Mouse (Mus musculus): ENCODE data around the gene Dennd2a.

The Dennd2a gene

DNA sequence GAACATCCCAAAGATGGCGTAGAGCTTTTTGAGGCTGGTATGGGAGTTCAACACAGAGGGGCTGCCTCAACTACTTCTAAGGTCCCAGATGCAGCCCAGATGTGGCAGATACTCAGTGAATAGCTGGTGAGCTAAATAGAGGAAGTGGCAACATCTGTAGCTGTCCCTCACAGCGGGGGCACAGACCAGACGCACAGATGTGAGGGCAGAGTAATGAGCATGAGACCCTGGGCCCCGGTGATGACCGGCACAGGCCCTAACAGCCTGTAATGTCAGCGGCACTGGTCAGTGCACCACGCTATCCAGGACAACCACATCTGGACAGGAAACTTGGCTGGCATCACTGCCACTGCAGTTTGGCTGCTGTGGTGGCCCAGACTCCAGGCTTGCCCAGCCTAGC lies 54.2 kb downstream of the Dennd2a start:
- DNase-seq = no peak

DNA sequence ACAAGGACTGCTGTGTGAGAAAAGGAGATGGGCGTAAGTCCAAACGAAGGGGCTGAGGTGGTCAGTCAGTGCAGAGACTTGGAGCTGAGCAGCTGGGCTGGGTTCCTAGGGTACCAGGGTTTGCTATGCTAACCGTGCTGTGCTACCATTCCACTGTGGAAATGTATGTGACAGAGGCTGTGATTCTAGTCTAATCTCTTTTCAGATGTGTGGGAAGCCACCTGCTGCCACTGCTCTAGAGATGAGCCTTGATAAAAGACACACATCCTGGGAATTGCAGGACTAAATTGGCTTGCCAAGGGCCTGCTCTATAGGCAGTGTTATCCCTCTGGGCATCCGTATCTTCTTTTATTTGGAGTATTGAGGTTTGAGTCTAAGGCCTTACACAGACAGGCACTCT lies 60.5 kb downstream of the Dennd2a start:
- no peak for DNase-seq

DNA sequence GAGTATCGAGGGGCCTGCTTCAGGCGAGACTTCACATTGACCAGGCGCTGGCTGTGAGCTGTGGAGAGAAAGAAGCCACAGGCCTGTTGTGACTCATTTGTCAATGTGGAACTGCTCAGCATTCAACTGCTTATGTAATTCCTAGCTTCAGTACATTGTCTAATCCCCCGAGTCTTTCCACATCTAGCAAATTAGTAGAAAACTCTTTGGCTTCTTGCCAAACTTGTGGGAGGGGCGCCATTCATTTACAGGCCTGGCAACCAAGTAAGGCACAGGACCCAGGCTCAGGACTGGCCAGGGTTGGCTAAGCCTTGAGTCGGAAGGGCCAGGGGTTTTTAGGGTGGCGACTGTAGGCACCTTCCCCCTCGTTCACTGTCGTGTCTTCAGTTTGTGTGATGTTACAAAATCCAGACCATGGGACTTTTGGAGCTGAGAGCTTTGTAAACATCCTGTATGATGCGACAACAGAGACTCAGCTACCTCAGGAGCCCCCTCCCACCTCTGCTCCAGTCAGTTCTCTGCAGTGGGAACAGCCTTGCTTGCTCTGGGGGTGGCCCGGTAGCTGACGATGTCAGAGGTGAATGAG lies 64.4 kb downstream of the Dennd2a start:
- DNase-seq = no peak

DNA sequence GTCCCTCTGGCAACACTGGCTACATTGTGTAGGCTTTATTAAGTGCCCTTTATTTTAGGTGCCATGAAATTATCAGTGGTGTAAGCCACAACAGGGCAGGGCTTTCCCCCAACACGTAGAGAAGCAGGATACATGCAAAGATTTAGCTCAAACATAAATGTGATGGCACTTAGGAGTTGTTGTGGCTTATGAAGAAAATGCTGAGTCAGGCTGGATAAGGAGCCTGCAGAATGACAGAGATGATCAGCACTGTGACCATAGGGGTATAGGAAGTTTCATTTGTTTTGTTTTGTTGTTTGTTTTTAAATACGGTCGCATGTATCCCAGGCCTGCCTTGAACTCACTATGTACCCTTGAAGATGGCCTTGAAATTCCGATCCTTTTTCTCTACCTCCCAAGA lies 65.5 kb downstream of the Dennd2a start:
- no peak for DNase-seq

GRCm38 (mm10) chr6:39491203-39491602 lies 66.5 kb downstream of the Dennd2a start:
- DNase-seq = no peak

GRCm38 (mm10) chr6:39488292-39488691 lies 69.4 kb downstream of the Dennd2a start:
- no peak for DNase-seq

DNA sequence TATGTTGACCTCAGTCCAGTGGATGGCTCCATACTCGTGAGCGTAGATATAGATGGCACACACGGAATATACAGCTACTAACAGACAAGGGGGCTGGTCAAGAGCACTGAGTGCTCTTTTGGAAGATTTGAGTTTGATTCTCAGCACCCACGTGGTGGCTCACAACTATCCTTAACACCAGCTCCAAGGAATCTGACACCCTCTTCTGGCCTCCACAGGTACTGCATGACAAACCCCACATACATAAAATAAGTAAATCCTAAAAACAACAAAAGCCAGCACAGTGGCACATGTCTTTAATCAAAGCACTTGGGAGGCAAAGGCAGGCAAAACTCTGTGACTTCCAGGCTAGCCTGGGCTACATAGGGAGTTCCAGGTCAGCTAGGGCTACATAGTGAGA lies 74.0 kb downstream of the Dennd2a start:
- no peak for DNase-seq

DNA sequence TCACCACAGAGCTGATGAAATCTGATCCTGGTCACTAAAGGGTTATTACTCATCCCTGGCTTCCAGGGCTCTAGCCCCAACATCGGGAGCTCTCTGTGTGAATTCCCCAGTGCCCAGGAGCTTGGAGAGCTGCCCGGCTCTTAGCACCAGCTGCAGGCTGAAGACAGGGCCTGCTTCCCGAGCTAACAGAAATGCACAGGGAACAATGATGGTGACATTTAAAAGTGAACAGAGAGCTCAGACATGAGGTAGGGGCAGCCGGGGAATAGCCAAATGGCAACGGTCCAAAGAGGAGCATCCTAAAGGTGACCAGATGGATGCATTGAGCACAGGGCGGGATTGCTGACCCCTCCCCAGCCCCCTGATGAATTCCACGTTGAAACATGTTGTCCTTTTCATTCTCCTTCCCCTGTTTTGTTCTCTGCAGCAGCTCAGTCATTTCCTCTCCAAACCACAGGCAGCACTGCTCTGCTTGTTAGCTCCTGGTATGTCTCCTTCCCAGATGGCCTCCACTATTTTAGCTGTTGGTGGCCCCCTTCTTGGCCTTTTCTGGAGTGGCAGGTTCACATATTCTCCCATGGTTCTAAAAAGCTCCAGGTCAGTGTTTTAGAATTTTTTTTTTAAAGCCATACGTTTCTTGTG lies 79.0 kb downstream of the Dennd2a start:
- peak; percentile 41 to 60 for DNase-seq

- no peak for DNase-seq
Measured at GRCm38 (mm10) chr6:39476617-39477016, 81.0 kb downstream of the Dennd2a start.

DNA sequence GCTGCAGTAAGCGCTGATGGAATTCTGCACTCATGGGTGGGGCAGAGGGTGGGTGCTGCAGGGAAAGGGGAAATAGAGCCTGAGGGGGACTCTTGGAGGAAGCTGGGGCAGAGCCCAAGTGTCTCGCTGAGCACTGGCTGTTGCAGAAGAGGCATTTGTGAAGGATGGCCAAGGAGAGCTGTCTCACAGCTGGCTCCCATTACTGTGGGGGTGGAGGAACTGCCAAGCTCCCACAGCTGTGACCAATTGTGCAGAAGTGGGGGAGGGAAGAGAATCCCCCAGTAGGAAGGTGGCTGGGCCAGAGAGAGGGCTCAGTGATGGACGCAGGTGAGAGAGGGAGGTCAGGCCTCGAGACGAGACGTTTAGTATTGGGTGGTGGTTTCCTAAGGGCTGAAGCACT lies 83.2 kb downstream of the Dennd2a start:
- no peak for DNase-seq

DNA sequence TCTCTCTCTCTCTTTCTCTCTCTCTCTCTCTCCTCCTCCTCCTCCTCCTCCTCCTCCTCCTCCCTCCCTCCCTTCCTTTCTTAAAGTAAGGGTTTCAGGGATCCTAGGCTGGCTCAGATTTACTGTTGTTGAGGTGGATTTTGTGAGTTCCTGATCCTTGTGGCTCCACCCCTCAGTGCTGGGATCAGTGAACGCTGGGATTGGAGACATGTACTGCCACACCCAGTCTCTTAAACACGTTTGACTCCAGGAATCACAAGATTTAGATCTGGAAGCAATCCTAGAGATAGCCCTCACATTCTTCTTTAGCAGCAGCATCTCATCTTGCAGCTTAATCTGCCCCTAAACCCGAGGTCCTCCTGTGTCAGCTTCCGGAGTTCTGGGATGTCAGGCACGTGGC lies 84.8 kb downstream of the Dennd2a start:
- no peak for DNase-seq

GRCm38 (mm10) chr6:39472271-39472670 lies 85.4 kb downstream of the Dennd2a start:
- DNase-seq = no peak

DNA sequence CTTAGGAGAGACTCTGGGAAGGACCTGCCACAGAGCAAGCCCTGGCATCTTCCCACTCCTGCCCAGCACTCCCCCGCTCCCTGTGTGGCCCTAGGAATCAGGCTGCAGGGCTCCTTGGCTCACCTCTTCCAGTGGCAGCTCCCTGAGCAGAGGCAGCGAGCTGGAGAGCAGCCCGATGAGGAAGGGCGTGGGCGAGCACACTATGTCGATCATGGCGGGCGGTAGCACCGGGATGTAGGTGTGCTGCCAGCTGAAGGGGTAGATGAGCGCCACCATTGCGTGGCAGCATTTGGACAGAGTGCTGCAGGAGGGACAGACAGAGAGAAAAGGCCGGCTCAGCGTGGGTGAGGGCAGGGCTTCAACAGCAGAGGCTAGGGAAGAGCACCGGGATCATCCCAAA lies 87.6 kb downstream of the Dennd2a start:
- peak; percentile 26 to 27 for DNase-seq

- DNase-seq = no peak
Measured at GRCm38 (mm10) chr6:39469427-39469826, 88.2 kb downstream of the Dennd2a start.

- peak; percentile 85 to 91 for DNase-seq
Measured at GRCm38 (mm10) chr6:39462621-39463538, 94.8 kb downstream of the Dennd2a start.

DNA sequence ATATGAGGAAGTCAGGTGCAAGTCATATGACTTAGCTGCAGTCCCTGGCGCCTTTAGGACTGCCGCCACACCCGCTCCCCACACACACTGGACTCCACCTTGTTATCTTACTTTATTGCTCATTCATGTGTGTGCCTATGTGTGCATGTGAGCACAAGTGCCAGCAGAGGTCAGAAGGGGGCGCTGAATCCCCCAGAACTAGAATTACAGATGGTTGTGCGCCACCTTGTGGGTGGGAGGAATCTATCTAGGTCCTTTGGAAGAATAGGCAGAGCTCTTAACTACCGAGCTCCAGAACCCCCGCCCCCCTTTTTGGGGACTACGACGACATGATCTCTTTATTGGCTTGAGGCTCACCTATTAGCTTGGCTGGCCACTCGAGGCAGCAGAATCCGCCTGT lies 97.6 kb downstream of the Dennd2a start:
- no peak for DNase-seq

GRCm38 (mm10) chr6:39455339-39456160 lies 102.1 kb downstream of the Dennd2a start:
- DNase-seq = no peak

DNA sequence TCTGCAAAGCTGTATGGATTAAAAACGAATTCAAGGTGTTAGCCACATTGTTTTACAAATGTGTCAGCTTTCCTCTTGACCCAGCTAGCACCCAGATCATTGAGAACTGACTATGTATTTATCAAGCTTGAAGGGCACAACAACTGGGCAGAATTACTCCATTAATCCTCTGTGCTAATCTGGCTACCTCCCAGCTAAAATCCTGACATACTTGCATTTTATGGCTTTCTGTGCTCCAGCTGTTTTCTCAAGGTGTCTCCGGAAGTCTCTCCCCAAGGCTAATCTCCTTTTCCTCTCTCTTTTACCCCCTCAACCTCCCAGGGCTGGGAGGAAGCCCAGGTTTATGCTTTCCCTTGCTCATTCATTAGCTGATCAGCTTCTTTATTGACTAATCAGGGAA lies 103.1 kb downstream of the Dennd2a start:
- DNase-seq = no peak

GRCm38 (mm10) chr6:39453564-39453963 lies 104.1 kb downstream of the Dennd2a start:
- no peak for DNase-seq

GRCm38 (mm10) chr6:39451033-39451432 lies 106.6 kb downstream of the Dennd2a start:
- DNase-seq = no peak

DNA sequence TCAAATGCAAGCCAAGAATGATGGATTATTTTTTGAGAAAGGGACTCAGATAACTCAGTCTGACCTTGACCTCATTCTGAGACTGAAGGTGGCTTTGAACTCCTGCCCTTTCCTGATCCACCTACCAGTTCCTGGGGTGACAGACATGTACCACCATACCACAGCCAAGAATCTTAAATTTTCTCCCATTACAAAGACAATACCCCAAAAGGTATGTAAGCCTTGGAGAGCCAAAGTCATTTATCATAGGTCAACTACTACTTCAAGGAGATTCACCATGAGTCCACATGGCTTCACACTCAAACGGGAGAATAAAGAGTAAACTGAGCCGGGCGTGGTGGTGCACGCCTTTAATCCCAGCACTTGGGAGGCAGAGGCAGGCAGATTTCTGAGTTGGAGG lies 107.1 kb downstream of the Dennd2a start:
- DNase-seq = no peak

DNA sequence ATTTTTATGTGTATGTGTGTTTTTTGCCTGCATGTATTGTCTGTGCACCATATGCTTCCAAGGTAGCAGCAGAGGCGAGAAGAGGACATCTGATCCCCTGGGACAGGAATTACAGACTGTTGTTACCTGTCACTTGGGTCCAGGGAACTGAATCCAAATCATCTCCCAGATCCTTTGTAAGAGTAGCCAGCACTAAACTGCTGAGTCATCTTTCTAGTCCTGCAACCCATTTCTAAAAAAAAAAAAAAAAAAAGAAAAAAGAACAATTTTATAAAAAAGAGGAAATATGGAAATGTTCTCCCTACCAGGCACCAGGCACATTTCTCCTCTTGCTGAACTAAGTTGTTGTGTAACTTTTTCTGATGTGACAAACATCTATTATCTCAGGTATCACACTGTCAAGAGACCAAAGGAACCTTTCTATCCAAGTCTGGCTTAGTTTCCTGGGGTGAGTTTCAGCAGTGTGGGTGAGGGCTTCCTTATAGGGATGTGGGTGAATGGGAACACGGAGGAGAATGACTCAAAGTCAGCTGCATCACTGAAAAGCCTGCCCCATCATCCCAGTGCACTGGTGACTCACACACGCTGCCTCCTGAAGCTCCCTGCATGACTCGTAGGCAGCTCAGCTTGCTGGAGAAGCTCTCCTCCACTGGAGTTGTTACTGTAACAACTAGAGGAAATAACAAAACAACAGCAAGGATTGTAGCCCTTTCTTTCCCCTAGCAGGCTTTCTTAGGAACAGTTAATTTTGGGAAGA lies 110.1 kb downstream of the Dennd2a start:
- DNase-seq = no peak

Data from cerebellum, postnatal 25 days (tissue).